Mouse (Mus musculus): ENCODE data around the gene Pgpep1l. TPM values are rescaled to one million over a fixed set of nuclear protein-coding genes. Genes with fewer than 3 reads are reported as not detected.

The Pgpep1l gene
- total RNA-seq, 4 experiments from 2014 or later = 0.41 TPM; not detected in 3

DNA sequence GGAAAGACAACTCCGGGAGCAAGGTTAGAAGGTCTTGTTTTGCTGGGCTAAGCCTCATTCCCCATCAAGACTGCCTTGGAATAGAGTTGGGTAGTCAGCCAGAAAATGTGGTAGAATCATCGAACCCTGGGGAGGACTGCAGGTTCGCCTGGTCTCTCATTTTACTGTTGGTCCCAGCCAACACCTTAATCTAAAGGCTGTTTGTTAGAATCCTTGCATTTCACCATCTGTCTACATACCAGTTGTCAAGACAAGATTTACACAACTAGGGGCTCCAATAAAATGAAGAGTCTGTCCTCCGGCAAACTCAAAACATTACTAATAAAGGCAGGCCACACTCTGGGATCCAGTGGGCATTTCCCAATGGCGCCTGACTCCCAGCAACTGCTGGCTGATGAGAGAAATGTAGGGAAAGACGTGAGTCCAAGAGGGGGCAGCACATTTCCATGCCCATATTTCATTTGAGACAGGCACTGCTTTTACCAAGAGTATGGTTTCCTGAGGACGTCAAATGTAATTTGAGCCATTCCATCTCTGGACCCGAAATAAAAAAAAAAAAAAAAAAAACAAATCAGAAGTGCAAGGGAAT lies 1.3 kb downstream of the Pgpep1l start:
- DNase-seq (ENCODE audit: low spot score) = no peak

DNA sequence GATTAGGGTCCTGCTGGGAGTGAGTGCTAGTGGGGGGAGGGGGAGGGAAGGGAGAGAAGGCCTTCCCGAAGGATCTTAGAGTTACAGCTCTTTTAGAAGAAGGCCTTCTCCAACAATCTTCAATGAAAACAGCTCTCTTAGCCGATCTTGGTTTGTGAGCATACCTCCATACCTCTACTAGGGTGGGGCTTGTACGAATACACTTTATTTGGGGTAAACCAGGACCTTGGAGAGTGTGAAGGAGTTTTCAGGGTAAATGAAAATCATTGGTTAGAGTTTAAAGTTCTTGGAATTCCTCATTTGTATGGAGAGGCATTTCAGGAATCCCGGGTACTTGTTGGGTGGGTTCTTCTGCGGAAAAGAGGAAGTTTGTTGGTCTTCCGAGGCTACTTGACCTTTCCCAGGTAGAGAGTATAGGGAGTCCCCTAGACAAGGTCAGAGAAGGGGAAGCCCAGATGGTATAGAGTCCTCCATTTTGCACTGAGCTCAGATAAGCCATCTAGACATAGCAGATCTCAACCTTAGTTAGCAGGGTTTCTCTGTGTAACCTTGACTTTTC lies 4.4 kb downstream of the Pgpep1l start:
- no peak for DNase-seq (ENCODE audit: low spot score)

DNA sequence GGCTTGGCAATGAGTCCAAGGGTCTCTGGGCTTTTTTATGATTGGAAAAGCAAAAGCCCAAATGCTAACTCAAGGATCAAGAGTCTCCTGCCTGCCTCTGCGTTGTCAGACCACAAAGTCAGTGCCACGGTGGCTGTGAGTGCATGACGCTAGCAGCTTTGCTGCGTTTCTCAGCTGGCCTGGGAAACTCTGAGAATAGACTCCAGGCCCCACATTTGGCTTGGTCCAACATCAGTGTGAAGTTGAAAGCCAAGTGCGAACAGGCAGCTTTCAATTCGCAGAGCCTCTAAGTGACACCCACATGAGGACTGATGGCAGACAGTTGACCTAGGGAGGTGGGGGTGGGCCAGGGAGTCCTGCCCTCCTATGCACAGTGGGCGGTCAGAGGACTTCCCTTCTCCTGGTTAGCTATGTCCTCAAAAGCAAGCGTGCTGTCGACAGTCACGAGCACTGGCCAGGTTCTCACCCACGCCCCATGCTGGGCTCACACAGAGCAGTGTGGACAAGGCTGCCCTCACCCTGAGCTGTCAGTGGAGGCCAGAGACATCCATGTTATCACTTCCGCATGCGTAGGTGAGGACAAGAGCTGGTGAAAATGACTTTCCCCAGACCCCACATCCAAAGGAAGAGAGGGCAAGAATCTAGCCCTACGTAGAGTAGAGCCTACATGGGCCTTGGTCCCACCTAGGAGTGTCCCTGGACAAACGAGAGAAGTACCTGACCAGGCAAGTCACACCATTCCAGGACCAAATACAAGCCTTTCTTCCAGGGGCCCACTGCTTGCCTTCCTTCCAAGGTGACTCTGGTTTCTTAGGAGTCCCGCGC lies 5.5 kb downstream of the Pgpep1l start:
- DNase-seq (ENCODE audit: low spot score) = no peak

DNA sequence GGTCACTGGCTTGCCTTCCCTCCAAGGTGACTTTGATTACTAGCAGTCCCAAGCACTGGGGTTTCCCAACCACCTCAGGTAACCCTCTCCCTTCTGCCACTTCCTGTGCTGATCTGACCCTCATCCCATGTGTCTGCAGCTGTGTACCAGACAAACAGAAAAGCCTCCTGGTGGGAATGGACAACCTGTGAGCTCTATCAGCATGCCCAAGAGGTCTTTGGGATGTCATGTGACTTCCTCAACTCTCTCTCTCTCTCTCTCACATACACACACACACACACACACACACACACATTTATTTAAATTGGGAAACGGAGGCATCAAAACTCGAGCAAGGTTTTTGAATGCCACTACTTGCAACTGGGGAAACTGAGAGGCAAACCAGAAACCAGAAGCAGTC lies 6.3 kb downstream of the Pgpep1l start:
- no peak for DNase-seq (ENCODE audit: low spot score)

DNA sequence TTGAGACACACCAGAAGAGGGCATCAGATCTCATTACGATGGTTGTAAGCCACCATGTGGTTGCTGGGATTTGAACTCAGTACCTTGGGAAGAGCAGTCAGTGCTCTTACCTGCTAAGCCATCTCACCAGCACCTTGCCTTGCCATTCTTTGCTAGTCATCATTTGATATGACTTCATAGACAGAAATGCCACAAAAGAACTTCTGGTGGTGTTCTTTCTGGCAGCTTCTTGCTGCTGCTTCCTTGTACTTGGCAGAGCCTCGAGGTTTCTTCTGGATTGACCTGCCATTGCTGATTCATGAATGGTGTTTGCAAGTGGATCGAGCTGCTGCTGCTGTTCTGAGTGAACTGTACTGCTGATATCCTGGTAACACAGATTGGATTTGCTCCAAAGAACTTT lies 13.1 kb downstream of the Pgpep1l start:
- DNase-seq (ENCODE audit: low spot score) = no peak

DNA sequence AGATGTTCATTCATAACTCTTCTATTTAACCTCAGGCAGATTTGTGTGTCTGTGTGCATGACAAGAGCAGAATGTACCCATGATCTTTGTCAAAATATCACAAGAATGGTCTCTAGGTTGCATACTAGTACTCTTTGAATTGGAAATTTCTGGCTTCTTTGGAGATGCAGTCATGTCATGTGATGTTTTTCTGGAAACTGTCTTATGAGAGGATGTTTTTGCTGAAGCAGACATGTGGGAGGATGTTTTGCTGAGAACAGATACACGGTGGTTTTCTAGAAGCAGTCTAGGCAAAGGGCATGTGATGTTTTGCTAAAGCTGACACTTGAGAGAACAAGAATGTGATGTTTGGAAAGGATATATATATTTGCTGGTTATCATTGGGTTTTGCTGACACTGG lies 13.6 kb downstream of the Pgpep1l start:
- DNase-seq (ENCODE audit: low spot score) = no peak

DNA sequence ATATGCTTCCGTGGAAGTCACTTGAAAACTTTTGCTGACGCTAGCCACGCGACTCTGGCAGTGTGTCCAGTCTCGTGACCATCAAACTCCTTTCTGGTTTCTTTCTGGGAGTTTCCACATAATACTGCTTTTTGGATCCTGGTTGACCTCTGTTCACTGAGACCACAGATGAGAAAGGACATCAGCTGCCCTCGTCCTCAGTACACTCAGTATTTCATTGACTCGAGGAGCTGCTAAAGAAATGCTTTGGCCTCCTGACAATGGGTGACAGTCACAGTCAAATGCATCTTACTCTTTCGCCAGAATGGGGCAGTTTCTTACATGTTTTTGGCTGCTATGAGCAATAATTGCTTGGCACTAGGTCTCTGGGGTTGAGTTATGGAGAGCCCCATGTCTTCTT lies 17.8 kb downstream of the Pgpep1l start:
- no peak for DNase-seq (ENCODE audit: low spot score)

DNA sequence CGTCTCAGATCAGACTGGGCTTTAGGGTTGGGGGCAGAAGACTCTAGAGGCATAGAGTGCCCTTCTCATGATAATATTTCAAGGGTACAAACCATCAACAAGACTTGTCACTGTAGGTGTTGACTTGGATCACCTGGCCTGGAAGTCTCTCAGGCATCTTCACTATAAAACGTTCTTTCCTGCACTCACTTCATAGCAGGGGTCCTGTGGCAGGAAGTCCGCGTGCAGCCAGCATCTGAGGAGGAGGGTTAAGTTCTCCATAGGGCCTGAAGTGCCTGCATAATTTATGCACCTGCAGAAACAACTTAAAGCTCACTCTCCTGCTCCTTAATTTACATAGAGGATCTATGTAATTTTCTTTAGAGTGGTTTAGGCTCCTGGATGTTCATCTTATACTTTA lies 18.4 kb downstream of the Pgpep1l start:
- no peak for DNase-seq (ENCODE audit: low spot score)

DNA sequence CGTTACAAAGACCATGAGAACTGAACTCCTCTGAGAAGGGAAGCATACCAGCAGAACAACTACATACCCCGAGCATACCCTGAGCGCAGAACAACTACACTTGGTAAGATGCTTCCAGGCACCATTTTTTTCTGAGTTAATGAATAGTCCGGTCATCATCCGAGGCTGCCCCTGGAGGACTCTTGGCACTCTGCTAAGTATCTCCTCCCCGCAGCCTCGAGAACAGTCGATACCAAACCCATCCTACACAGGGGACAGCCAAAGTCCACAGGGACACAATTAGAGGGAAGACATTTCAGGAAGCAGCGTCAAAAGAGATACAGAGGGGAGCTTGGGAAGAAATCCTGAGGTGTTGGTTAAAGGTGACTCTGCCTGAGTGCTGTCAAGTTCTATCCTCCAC lies 22.8 kb downstream of the Pgpep1l start:
- no peak for DNase-seq (ENCODE audit: low spot score)

DNA sequence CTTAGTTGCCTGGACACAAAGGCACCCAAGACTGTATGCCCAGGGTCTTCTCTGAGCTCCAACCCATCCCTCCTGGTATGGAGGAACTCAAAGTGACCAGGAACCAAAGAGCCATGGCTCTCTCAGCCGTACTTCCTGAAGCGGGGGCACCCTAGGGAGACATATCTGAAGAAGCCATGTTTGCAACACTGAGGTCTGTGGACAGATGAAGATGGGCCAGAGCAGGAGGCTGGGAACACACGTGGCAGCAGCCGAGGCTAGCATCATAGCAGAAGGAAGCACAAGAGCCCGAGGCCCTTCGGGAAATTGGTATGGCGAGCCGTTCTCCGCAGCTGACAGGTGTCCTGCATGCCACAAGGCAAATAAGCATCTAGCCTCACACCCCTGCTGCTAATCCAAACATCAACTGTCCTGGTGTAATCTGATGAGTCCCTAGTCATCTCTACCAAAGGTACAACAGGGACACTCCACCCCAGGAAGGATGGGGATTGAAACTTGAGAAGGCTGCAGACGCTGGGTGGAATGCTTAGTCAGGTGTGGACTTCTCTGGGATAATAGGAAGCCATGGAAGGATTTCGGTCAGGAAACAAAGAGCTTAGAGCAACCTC lies 24.7 kb downstream of the Pgpep1l start:
- DNase-seq (ENCODE audit: low spot score) = no peak

DNA sequence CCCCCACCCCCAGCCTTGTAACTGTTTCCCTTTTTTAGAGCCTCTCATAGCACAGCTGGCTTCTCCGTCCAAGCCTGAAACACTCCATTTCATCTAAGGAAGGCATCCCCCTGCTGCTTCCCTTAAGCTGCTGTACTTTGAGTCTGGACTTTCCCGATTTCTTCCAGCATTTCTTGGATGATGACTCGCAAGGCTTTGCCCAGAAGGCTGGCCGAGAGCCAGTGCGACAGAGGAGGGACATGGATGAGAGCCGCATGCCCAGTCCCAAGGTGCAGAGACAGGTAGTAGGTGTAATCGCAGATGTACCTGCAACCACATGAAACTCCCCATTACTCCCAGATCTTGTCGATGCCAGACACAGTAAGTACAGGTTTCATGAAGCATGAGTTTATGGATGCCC lies 27.2 kb downstream of the Pgpep1l start:
- no peak for DNase-seq (ENCODE audit: low spot score)

DNA sequence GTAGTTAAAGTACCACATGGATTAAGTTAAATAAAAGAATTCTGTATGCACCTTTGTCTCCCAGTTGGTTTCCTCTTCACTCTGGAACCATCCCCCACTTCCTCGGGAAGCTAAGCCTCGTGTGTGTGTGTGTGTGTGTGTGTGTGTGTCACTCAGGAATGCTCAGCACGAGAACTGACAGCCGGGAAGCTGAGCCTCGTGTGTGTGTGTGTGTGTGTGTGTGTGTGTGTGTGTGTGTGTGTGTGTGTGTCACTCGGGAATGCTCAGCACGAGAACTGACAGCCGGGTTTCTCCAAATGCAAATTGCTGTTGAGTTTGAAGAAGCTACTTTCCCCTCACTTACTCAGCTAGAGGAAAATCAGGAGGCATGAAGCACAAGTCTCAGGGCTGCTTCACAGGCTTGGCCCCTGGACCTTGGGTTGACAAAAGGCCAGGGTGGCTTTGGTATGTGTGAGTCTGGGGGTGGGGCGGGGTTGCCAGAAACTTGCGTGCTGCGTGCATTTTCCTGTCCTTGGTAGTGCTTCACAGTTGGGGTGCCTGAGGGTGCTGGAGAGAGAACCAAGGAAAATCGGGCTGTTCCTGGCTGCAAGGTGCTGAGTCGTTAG lies 30.3 kb downstream of the Pgpep1l start:
- DNase-seq (ENCODE audit: low spot score) = peak; percentile 46

DNA sequence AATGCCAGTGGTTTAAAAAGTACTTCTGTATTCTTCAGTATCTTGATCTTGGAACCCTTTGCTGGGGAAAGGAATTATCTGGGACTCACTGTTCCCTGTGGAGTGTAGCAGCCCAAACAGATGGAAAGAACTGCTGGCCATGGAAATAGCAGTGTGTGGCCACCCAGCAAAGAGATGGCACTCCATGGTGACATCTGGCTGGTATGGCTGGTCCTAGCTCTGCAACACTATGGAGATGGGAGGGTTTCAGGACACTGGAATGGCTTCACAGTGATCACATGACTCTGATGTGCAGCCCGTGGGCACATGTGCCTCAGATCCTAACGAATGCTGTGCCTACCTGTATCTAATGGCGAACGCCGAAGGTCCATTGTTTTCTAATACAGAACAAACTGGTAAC lies 31.5 kb downstream of the Pgpep1l start:
- no peak for DNase-seq (ENCODE audit: low spot score)

DNA sequence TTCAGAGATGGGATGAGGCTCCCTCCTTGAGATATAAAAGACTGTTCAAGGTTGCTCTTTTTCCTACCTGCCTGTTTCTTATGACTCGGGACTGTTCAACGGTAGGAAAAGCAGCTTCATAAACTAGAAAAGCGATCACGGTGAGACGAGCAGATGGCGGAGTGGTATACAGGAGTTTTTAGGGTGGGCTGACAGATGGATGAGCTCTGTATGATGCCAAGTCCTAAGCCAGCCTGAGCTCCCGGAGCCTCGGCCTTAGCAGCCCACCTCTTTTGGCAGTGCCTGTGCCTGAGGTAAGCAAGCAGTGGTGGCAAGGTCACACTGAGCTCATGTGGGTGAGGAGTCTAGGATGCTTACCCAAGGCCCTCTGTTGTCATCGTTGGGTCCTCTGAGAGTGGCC lies 33.2 kb downstream of the Pgpep1l start:
- DNase-seq (ENCODE audit: low spot score) = no peak

DNA sequence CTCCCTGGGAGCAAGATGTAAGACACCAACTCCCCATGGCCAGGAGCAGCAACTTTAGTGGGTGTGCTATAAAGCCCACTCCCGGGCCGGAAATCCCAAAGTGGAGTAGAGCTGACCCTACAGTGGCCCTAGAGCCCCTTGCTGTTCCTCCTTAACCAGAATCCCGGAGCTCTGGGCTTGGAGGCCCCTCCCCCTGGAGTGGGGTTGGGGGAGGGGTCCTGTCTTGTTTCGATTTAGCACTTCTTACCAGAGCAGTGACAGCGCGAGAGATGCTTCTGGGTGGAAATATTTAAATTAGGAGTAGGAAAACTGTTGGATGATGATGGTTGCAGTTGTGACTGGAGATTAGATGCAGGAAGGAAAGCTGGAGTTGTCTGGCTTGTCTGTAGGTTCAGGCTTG lies 35.5 kb downstream of the Pgpep1l start:
- DNase-seq (ENCODE audit: low spot score) = no peak

DNA sequence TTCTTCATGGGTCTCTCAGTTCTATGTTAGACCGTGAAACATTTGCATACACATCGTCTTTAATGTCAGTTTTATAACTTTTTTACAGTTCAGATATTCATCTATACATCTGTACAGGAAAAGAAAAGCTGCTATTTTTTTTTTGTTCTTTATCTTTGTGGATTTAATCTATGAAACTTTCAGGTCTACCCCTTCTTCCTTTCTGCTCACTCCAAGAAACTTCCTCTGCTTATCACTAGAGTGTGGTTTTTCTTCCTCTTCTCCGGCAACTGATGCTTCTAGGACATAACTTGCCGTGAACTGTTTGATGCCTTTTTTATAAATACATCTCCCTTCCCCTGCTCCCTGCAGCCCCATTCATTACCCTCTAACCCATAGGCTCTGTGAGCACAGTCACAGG lies 36.4 kb downstream of the Pgpep1l start:
- DNase-seq (ENCODE audit: low spot score) = no peak

DNA sequence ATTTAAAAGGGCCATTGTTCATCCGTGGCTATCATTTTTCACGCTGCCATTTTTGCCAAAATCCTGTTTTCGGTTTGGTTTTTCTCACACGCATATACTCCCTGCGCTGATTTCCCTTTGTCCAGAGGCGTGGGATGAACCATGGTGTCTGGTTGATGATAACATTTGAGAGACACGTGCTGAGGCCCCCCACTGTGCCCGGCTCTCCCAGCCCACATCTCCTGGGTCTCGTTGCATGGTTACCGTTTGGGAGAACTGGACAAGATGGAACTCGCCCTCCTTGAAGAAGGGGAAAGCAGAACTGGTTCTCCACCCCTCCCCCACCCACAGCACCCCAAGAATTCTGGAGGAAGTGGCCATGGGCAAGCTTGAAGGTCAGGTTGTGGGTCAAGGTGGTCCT lies 37.0 kb downstream of the Pgpep1l start:
- DNase-seq (ENCODE audit: low spot score) = no peak

DNA sequence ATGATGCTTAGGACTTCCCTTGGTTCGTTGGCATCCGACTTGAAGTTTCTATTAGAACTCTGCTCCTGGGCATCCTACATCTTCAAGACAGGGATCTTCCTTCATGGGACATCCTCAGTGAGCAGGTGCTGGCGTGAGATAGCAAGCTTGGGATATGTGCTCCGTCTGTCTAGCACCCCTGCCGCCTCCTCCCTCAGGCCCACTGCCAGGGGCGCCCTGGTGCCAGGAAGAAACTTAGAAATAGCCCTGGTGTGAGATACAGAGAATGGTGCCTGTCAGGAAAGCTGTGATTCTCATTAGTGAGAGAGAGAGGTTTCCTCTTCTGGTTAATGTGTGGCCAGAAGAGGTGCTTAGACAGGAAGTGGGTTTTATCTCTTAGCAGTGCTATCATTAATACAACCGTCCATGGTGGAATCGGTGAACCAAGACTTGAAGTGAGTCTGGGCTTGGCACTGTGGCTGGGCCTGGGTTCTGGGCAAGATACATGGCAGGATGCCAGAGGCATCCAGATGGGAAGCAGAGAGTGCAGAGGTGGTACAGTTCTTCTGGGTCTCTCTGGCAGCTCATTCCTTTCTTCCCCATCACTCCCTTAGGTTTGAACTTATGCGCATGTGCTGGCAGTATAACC lies 38.5 kb downstream of the Pgpep1l start:
- no peak for DNase-seq (ENCODE audit: low spot score)

DNA sequence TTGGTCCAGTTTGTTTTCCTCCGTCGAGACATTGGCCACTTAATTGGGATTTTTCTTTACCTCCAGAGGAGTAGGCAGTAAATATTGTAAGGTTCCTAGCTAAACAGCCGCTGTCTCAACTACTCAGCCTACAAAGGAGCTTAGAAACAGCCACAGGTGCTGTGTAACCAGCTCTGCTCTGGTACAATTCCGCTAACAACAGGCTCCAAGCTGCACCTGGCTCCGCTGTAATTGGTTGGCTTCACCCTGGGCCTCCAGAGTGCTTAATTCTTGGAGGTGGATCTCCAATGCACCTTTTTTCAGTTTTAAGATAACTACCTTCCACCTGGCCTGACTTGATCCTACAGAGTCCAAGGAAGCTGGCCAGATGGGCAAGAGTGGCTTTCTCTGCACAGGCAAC lies 40.0 kb downstream of the Pgpep1l start:
- no peak for DNase-seq (ENCODE audit: low spot score)

DNA sequence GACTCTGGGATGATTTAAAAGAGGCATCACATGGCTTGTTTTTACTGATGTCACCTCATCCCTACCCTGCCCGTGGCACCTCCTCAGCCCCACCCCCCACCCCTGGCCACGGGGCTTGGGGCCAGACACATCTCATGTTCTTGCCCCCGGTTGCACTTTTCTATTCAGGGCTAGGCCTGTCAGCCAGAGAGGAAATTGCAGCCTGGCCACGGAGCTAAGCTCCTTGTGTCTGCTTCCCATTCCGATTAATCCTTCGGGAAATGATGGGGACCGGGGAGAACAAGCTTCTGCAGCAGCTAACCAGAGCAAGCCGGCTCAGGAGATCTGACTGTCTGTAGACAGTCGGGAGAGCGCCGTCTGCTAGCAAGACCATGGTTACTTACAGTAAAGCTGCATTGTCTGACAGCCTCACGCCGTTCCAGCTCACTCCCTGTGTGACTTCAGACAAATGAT lies 40.7 kb downstream of the Pgpep1l start:
- DNase-seq (ENCODE audit: low spot score) = peak; percentile 30

DNA sequence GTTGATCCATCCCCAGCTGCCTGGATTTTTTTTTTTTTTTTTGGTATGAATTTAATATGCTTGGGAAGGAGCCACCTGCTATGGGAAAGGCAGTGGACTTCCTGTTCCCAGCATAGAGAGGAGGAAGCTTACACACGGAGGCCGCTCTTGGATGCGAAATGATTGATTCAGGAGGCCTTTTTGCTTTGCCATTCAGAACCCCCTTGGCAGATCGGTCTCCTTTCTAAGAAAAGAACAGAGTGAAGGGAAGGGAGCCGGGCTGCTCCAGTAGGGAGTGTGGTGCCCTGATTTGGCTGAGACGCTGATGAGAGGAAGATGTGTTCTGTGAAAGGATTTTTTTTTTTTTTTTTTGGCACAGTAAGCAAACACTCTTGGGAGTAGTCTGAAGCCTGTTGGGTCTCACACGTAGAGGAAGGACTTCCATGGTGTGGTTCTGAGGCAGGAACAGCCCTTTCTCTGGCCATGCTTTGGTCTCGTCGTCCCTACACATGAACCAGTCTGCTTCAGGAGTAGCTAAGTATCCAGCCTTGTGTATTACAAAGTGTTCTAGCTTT lies 42.3 kb downstream of the Pgpep1l start:
- DNase-seq (ENCODE audit: low spot score) = peak; percentile 38

DNA sequence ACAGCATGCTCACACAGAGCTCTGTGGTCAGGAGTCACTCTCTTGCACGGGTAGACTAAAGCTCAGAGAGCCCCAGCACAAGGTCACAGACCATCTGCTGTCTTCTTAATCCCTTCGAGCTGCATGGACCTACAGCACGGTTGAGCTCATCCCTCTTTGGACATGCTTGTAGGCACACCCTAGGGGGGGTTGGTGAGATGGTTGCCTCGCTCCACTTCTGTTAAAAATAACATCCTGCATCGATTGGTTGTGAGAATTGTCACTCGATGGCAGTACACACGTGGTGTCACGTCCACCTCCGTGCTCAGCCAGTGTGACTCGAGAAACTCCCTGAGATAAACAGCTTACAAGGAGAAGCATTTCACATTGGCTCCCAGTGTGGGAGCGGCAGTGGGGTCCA lies 45.2 kb downstream of the Pgpep1l start:
- no peak for DNase-seq (ENCODE audit: low spot score)
